Comparison of ENCODE assay signal across 16 mouse cellular contexts in genomic region chr13:34257177-34257576, GRCm38 (mm10).
"Had no signal": no experiment of that assay in that cellular context is flagged by ENCODE, and none has a peak within 500 bp of the region (broad histone marks: within the 10 kb centered on the region; RNA-seq: fewer than 3 reads in every experiment).

No protein-coding gene starts in this region.

- H3K9ac ChIP-seq: lung, embryonic 15.5 days; midbrain, embryonic 13.5 days; midbrain, embryonic 15.5 days; neural tube, embryonic 12.5 days; stomach, embryonic 15.5 days had no signal

- H3K4me2 ChIP-seq: lung, embryonic 15.5 days; midbrain, embryonic 11.5 days; midbrain, embryonic 13.5 days; midbrain, embryonic 15.5 days; neural tube, embryonic 12.5 days; stomach, embryonic 15.5 days had no signal

- ATAC-seq: lung, postnatal 0 days; midbrain, embryonic 13.5 days; midbrain, embryonic 15.5 days had no signal

- H3K9me3 ChIP-seq: lung, embryonic 15.5 days; midbrain, embryonic 13.5 days; midbrain, embryonic 15.5 days; neural tube, embryonic 12.5 days; stomach, embryonic 15.5 days had no signal

- H3K36me3 ChIP-seq: lung, embryonic 15.5 days; midbrain, embryonic 13.5 days; midbrain, embryonic 15.5 days; neural tube, embryonic 12.5 days; stomach, embryonic 15.5 days had no signal

- H3K27me3 ChIP-seq: lung, embryonic 15.5 days; midbrain, embryonic 13.5 days; midbrain, embryonic 15.5 days; neural tube, embryonic 12.5 days; stomach, embryonic 15.5 days had no signal

- DNase-seq: lung, adult 2 months; lung, postnatal 14 days; lung, postnatal 36 days; right cerebral cortex, postnatal 14 days; thymus, adult 2 months; thymus, postnatal 25 days; thymus, postnatal 4 days had no signal

- H3K27ac ChIP-seq: lung, embryonic 15.5 days; macrophage; midbrain, embryonic 13.5 days; midbrain, embryonic 15.5 days; neural tube, embryonic 12.5 days; stomach, embryonic 15.5 days; stomach, postnatal 0 days had no signal

- H3K4me3 ChIP-seq: lung, embryonic 15.5 days; midbrain, embryonic 13.5 days; midbrain, embryonic 15.5 days; neural tube, embryonic 12.5 days; stomach, embryonic 15.5 days had no signal
